Mouse (Mus musculus) layer of hippocampus, adult 9-11 months (tissue): ENCODE data around the gene Hist1h2bg.

ENCODE experiments used
- DNase-seq: peaks from one replicate; pipeline ENCODE4 v3.0.0; 2022

The Hist1h2bg gene

DNA sequence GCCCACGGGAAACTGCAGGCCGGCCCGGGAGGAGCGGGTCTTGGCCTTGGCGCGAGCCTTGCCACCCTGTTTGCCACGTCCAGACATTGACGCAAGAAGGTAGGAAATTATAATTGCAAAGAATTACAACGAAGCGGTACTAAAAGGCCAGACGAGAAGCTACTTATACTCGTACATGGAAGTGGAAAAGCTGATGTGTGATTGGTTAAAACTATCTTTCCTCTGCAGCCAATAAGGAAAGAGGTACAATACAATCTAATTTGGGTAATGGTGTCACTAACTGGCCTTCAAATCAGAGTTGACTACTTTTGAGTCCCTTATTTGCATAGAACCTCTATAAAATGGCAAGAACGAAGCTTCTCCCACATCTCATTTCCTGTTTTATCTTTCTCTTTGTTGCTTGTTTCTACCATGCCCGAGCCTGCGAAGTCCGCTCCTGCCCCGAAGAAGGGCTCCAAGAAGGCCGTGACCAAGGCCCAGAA, at the start of gene Hist1h2bg, which contains the start of gene Hist1h2ae:
TSS of gene Hist1h2bg (plus strand) at position 375 of the 482 bp plus-strand sequence.
TSS of gene Hist1h2ae (minus strand) at position 199 of the 482 bp plus-strand sequence.
- peak; percentile 85 for DNase-seq

DNA sequence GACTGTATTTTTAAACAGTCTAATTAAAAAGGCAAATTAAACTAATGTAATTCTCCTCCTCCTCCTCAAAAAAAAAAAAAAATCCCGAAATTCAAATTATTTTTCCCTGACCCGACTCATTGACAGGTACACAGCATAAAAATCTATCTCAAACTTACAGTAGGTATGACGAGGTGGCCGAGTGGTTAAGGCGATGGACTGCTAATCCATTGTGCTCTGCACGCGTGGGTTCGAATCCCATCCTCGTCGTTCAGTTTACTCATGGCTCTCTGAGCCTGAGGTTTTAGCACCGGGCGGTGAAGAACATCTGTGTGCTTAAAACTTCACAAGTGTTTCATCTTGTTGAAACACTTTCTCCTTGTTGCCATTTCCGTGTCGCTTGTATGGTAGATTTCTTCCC, 49.5 kb upstream of the Hist1h2bg start:
- DNase-seq, result peak; percentile 49

DNA sequence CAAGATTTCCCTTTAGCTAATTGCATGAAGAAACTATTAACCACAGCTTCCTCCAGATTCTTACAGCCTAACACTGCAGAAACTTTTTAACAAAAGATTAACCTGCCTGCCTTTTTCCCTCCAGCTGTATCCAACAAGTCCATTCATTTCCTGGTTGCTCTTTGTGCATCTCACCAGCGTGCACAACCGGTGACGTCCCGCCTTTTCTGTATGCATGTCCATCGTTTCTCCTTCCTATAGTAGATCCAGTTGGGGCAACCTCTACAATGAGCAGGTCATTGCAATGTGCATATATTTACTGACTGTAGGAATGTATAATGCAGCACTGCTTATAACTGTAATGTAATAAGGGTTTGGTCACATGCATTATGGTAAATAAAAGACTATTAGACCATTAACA, 47.2 kb upstream of the Hist1h2bg start:
- no peak for DNase-seq

DNA sequence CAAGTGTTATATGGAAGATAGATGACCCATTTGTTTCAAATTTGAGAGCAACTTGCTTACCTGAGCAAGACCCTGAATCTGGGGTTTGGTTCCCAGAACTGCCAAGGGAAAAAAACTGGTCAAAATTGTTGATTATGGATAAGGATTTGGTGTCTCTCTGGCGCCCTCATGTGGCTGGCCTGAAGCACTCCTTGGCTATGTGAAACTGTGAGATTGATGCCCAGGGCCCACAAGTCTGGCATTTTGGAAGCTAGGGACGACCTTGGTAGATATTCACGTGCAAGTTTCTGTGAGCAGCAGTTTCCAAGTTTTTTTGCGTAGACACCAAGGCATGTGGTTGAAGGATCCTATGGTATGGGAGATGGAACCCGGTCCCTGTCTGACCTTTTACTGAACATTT, 46.5 kb upstream of the Hist1h2bg start:
- peak; percentile 53 for DNase-seq

DNA sequence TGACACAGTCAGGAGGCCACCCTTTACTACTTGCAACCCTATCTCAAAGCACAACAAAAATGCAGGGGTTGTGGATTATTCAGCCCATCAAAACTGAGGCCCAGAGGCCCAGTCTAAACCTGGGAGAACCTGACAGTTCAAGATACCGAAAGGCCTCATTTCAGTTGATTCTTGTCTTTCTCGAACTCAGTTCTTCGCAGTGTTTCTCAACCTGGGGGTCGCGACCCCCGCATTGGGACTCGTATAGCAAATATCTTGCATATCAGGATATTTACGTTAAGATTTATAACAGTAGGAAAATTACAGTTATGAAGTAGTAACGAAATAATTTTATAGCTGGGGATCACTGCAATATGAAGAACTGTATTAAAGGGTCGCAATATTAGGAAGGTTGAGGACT, 45.3 kb upstream of the Hist1h2bg start:
- DNase-seq, result no peak

DNA sequence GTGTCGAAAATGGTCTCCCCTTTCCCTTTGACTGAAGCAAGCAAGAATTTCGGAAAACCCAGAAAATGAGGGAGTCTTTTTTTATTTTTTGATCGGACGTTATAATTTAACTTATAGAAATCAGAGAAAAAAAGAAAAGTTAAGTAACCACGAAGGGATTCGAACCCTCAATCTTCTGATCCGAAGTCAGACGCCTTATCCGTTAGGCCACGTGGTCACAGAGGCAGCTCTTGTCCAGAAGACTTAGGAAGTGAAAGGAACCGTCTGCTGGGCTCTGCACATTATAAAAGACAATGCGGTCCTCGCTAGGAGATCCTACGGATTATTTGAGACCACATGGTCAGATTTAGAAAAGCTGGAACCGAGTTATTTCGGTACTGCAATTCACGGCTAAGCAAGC, 44.9 kb upstream of the Hist1h2bg start:
- peak; percentile 89 for DNase-seq

DNA sequence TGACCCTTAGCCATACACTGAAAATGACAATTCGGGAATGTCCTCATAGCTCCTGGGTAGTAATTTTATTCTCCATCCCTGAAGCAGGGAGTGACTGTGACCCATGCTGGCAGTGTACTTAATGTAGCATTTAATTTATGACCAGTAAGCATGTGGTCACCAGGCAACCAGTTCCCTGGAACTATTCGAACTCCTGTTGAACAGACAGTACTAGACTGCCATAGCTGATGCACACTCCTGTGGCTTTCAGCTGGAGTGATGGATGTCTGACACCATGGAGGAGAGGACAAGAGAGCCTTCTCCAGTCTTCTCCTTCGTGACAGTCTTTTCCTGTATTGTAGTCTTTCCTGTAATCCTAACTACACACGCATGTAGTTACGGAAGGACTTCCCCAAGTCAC, 42.2 kb upstream of the Hist1h2bg start:
- DNase-seq, result no peak

DNA sequence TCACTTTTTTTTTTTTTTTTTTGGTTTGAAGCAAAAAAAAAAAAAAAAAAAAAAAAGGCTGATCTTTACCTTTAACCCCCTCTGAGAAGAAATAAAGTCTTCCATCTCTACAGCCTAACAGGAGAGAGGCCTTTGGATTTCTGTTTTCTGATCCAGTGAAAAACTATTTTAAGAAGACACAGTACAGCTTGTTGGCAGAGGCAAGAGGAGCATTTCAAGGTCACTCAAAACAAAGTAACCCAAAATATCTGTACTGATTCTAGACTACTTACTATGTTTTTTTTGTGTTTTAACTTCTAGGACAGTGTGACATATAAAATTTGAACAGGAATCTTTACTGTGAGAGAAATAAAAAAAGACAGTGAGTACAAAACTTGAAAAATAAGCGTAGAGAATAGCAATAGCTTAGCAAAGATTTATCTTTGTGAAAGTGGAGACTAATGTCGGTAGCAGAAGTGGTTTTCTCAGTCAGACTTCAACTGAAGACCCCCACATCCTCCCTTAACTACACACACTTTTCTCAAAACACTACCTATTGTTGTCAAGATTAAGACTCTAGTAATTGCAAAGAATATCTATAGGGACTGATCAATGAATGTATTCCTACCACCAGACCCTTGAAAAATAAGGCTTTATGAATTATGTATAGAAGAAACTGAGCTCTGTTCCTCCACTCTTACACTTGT, 41.6 kb upstream of the Hist1h2bg start:
- no peak for DNase-seq

DNA sequence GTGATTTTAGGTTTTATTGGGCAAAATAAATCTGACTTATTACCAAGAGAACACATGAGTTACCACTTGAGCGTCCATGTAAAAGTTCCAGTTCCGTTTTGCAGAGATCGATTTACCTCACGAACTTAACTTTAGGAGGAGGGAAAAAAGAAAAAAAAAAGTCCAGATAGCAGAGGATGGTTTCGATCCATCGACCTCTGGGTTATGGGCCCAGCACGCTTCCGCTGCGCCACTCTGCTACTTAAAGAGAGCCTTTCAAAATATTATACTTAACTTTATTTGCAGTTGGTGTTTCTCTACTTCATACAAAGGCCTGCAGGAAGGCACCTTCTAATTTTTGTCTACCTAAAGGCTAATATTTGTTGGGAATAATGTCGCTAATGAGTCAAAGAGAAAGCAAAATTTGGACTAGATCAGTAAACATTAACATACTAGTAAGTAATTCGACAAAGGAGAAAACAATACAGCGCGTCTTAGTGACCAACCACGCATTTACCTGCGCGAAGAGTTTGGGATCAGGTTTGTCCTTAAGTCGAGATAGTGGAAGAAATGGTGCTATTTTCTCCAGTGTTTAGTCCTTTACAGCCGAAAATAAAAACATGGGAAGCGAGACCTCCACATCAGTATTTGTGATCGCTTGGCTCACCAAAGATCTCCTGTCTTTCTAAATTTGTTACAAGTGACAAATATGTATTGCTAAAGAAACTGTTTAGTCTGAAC, 40.9 kb upstream of the Hist1h2bg start:
- peak; percentile 55 for DNase-seq

DNA sequence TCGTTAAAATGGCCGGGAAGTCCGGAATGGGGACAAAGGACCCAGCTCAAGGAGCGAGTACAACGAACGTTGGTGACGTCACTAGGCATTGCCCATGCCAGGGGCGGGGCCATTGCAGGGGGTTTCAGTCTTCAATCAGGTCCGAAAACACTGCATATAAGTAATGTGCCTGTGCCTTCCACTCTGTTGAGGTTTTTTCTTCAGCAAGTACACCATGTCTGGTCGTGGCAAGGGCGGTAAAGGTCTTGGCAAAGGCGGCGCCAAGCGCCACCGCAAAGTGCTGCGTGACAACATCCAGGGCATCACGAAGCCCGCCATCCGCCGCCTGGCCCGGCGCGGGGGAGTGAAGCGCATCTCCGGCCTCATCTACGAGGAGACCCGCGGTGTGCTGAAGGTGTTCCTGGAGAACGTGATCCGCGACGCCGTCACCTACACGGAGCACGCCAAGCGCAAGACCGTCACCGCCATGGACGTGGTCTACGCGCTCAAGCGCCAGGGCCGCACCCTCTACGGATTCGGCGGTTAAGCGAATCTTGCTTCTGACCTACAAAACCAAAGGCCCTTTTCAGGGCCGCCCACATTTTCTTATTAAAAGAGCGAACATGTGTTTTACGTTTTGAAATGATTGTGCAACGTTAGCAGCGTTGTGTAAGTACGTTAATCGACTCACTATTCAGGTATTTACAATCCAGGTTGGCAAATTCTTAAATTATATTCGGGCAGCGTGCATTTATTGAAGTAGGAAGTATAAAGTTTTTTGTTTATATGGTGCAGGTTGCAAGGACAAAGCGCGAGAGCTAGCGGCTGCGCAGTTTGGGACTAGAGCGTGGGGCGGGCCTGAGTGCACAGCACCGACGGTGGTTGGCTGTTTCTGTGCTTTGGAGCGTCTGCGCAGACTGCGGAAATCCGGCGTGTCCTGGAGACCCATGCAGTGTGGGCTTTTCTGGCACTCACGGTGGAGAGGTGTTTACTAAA, 40.0 kb upstream of the Hist1h2bg start, which contains the start of gene Hist1h4h:
TSS of gene Hist1h4h (plus strand) at position 150 of the 975 bp plus-strand sequence.
- peak; percentile 98 for DNase-seq

DNA sequence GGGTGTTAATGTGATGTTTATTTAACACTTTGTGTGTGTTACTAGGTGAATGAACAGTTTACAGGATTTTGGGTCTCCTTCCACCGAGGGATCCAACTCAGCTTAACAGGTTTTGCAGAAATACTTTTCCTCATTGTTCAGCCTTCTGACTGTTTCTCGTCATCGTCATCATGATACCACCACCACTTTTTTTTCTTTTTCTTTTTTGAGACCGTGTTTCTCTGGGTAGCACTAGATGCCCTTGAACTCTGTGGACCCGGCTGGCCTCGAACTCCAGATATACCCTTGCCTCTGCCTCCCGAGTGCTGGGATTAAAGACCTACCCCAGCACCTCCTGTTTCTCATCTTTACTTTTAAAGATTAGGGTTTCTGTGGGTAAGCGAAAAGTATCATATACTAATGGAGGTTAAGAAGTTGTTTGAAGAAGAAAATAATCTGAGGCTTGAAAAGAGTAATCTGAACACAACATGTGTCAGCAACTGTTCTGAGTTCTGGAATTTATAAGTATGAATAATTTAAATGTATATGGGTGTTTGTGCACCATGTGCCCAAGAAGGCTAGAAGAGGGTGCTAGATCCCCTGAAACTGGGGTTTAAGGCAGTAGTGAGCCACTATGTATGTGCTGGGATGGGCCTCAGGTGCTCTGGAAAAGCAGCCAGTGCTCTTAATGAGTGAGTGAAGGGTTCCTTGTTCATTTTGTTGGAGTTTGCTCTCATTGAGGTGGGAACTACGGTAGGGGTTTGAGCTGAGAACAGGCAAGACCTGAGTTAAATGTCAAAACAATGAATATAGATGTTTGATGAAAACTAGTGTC, 38.7 kb upstream of the Hist1h2bg start:
- no peak for DNase-seq

DNA sequence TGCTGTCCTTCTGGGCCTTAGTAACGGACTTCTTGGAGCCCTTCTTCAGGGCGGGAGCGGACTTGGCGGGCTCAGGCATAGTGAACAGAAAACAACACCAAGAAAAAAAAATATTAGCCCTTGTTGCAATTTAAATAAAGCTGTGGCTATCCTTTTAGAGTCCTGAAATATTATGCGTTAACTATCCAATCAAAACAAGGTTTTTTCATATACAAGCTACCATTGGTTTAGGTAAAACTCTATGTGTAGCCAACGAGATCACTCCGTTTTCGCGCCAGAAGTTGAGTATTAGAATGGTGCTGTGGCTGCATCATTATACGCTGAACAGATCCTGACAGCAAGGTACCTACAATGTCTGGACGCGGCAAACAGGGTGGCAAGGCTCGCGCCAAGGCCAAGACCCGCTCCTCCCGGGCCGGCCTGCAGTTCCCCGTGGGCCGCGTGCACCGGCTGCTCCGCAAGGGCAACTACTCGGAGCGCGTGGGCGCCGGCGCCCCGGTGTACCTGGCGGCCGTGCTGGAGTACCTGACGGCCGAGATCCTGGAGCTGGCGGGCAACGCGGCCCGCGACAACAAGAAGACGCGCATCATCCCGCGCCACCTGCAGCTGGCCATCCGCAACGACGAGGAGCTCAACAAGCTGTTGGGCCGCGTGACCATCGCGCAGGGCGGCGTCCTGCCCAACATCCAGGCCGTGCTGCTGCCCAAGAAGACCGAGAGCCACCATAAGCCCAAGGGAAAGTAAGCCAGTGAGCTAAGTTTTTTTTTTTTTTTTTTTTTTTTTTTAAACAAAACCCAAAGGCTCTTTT, 37.4 kb upstream of the Hist1h2bg start, which contains the start of gene Hist1h2af:
TSS of gene Hist1h2af (plus strand) at position 347 of the 808 bp plus-strand sequence.
- peak; percentile 84 for DNase-seq

DNA sequence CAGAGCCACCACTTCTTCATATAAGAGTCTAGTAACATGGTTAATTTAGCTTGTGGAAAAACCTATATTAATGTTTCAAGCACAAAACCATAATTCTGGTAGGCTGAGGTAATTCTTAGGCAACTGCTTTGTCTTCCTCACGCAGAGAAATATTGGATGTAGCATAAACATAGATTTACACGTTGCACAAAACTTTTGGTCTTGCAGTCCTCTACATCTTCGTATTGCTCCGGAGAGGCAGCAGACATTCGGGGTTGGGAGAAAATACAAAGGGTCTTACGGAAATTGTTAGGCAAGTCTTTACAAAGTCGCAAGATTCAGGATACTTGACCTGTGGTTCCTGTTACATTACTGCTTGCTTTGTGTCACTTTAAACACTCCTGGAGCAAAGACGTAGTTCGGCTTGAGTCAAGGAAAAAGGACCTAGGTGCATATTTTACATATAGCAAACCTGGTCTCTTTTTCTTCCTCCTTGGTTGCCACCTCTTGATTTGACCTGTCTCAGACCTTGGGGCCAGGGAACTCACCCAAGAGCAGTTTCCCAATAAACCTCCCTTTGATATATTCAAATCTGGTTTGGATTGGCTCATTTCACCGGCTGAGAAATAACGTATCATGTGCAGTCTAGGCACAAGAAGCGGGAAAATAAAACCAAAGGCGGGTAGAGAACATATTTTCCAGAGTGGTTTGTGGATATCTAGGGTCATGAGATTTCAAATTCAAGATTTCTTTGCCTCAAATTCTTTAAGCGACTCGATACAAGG, 36.6 kb upstream of the Hist1h2bg start:
- DNase-seq, result peak; percentile 47

DNA sequence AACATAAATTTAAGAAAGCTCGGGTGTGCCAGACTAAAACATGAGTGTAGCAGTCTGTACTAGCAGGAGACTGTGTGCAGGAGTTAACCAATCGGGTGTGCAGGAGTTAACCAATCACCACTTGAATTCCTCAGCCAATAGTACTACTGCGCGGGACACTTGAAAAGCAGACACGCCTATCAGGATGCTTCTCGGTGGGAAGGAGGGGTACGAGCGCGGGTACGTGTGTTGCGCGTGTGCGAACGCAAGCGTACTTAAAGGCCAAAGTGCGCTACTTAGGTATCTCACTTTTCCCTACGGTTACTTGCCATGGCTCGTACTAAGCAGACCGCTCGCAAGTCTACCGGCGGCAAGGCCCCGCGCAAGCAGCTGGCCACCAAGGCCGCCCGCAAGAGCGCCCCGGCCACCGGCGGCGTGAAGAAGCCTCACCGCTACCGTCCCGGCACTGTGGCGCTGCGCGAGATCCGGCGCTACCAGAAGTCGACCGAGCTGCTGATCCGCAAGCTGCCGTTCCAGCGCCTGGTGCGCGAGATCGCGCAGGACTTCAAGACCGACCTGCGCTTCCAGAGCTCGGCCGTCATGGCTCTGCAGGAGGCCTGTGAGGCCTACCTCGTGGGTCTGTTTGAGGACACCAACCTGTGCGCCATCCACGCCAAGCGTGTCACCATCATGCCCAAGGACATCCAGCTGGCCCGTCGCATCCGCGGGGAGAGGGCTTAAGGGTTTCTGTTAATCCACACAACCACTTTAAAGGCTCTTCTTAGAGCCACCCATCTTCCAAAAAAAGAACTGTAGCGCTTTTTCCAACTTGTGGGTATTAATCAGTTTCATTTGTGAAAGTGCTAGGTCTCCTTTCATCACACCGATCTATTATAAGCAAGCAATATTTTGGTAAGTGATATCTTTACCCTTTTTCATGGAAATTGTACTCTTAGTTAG, 35.8 kb upstream of the Hist1h2bg start, which contains the start of gene Hist1h3g:
TSS of gene Hist1h3g (plus strand) at position 286 of the 939 bp plus-strand sequence.
- DNase-seq, result peak; percentile 94

DNA sequence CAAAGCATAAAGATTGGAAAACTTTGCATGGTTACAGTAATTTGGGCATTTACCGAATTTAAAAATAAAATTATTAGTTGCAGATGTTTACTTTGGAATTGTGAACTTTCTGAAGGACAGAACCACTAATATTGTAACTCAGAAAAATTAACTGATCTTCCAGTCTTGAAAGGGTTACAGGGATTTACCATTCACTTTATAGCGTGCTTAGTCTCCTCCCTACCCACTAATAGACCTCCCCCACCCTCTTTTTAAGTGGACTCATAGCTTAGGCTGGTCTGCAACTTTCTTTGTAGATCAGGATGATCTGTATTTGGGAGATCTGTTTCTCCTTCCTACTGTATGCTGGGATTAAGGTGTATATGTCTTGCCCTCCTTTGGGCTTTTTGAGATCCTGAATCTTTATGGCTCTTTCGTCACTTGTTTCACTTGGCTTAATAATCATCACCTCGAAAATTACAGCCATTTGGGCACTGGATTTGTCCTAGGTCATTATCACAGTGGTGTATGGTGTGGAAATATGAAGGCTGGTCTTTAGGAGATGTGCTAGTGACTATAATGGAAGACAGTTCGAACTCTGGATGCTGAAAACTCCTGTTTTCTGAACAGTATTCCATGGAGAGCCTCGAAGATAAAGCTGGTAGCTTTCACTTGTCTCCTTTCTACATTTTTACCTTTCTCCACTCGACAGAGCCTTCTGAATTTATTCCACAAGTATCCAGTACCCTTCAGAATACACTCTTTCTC, 34.9 kb upstream of the Hist1h2bg start:
- no peak for DNase-seq

DNA sequence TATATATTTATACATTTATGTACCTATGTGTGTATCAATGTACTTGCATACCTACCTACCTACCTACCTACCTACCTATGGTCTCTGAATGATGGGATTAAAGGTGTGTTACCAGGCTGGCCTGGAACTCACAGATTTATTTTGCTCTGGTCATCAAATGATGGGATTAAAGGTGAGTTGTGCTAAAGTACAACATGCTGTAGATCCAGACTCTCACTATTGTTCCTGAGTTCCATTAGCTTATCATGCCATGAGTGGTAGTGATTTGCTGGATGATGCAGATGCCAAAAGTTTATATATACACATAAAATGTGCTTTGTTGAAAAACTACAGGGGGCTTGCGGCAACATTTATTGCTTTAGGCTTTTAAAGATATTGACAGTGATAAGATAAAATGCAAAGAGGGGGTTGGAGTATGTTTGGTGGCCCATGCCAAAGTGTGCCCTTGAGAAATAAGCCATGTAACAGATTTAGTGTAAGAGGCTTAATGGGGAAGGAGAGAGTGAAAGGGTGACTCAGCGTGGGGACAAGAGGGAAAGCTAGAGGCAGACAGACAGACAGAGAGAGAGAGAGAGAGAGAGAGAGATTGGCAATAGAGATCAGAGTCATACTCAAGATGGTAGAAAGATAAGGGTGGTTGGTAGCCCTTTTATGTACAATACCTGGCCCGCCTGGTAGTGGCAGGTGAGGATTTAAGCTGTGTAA, 34.0 kb upstream of the Hist1h2bg start:
- no peak for DNase-seq

DNA sequence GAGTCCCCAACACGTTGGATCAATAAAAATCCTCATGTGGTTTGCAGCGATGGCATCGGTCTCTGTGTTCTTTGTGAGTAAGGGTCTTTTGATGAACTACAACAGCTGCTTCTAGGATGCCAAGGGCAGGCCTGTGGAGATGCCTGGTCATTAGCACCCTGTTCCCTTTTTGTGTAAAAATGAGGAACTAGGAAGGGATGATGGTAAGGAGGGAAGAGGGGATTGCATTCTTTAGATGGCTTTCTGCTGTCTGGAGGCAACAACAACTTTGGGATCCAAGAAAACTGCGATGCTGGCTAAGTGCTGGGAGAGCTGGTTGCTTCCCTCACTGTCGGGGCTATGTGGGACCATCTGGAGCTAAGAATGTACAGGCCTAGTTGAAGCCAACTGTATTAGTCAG, 32.9 kb upstream of the Hist1h2bg start:
- DNase-seq, result no peak
